Mouse (Mus musculus) forebrain, embryonic 12.5 days (tissue): ENCODE data around the gene Spata45. TPM values are rescaled to one million over a fixed set of nuclear protein-coding genes. Genes with fewer than 3 reads are reported as not detected.

Source experiments
- ATAC-seq: fragments of 200-750 bp; cut with Nextera tagmentation; 2 replicates; pipeline ENCODE4 v1.8.0; 2017; ENCODE audit warnings: moderate TSS enrichment; ENCODE audit not compliant: low FRiP score
- H3K27ac ChIP-seq: fragments of 300-500 bp; sonication (generic); 2 replicates; pipeline ENCODE4 v1.5.1; 2016; ENCODE audit warnings: mild to moderate bottlenecking
- H3K27me3 ChIP-seq: fragments of 300-500 bp; sonication (generic); 2 replicates; pipeline ENCODE4 v1.6.1; 2016; ENCODE audit warnings: mild to moderate bottlenecking
- H3K36me3 ChIP-seq: fragments of 300-500 bp; sonication (generic); replicated peaks from 2 replicates; pipeline ENCODE4 v1.6.1; 2016; ENCODE audit warnings: mild to moderate bottlenecking
- H3K4me1 ChIP-seq: fragments of 300-500 bp; sonication (generic); 2 replicates; pipeline ENCODE4 v1.6.1; 2016
- H3K4me2 ChIP-seq: fragments of 300-500 bp; sonication (generic); 2 replicates; pipeline ENCODE4 v1.6.1; 2016; ENCODE audit warnings: mild to moderate bottlenecking, moderate library complexity
- H3K4me3 ChIP-seq: fragments of 300-500 bp; sonication (generic); replicated peaks from 2 replicates; pipeline ENCODE4 v1.5.1; 2016; ENCODE audit warnings: mild to moderate bottlenecking
- H3K9ac ChIP-seq: fragments of 300-500 bp; sonication (generic); 2 replicates; pipeline ENCODE4 v1.6.1; 2016; ENCODE audit warnings: mild to moderate bottlenecking
- H3K9me3 ChIP-seq: fragments of 300-500 bp; sonication (generic); 2 replicates; pipeline ENCODE4 v1.6.1; 2016
- WGBS: fragments of 180-500 bp; shearing (Covaris S2); methylation state at CpG from one replicate; pipeline ENCODE4 v1.1.7; 2016; 5-methylcytosine and 5-hydroxymethylcytosine counted together
- polyA plus RNA-seq: library from polyadenylated mRNA; unstranded; fragments of >200 nt; fragmentation: Nextera tagmentation; extraction: Ambion mirVana; gene quantifications from 2 replicates; pipeline ENCODE4 v1.2.1, GENCODE M21; 2016

Gene Spata45
- not detected in 2 replicates for polyA plus RNA-seq

GRCm38 (mm10) chr1:191036554-191037334, at the start of gene Spata45:
Spata45 (plus strand) TSS chr1:191036639.
- Histone ChIP-seq H3K9me3 (no peaks in the 10 kb centered on the region), H3K4me1 (peaks cover 3% of the 10 kb centered on the region), H3K4me3 (no peak within 1 kb of the TSS), H3K9ac (no peak within 1 kb of the TSS), H3K27me3 (no peaks in the 10 kb centered on the region), H3K36me3 (no peaks in the 10 kb centered on the region), H3K4me2 (no peak within 1 kb of the TSS), H3K27ac (no peak within 1 kb of the TSS)
- WGBS: 83% methylated on average over 6 of the region's 6 CpGs
- no peak for ATAC-seq

DNA sequence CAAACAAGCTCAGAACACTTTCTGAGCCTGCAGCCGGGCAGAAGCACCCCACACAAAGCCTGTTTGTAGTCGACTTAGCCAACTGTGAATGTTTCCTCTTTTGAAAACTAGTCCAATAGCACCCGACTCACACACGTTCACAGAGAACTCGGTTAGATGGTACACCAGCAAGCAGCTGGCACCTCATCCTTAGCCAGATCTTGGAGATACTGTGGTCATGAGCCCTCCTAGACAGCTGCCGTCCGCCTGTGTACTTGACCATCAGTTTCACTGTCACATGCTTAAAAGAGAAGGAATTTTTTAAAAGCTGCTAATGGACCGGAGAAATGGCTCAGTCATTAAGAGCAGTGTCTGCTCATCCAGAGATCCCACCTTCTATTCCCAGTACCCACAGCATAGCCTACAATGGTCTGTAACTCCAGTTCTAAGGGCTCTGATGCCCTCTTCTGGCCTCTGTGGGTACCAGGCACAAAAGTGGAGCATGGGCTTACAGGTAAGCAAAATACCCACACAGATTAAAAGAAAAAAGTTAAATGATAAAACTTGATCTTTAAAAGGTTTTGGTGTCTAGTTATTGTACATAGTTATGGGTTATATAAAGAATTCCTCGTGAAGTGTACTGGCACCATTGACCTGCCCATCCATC, 46.9 kb upstream of the Spata45 start:
- Histone ChIP-seq H3K27ac (no peak overlapping the region), H3K4me1 (no peaks in the 10 kb centered on the region), H3K27me3 (no peaks in the 10 kb centered on the region; the same call in 1 of the 2 replicates), H3K36me3 (no peaks in the 10 kb centered on the region), H3K4me3 (no peak overlapping the region), H3K9ac (no peak overlapping the region), H3K9me3 (no peaks in the 10 kb centered on the region), H3K4me2 (no peak overlapping the region)
- no peak for ATAC-seq
- WGBS: 80% methylated on average over 9 of the region's 9 CpGs

GRCm38 (mm10) chr1:190995548-190995947, 40.9 kb upstream of the Spata45 start:
- H3K27ac ChIP-seq: no peak overlapping the region
- H3K4me2 ChIP-seq: no peak overlapping the region
- H3K4me3 ChIP-seq: no peak overlapping the region
- no peaks in the 10 kb centered on the region for H3K36me3 ChIP-seq
- 60% methylated on average over 7 of the region's 7 CpGs for WGBS
- no peak overlapping the region for H3K9ac ChIP-seq
- H3K4me1 ChIP-seq: no peaks in the 10 kb centered on the region
- 0 out of 2 replicates have a peak, but pooled peaks cover 6% of the 10 kb centered on the region for H3K9me3 ChIP-seq
- H3K27me3 ChIP-seq: no peaks in the 10 kb centered on the region
- no peak for ATAC-seq

DNA sequence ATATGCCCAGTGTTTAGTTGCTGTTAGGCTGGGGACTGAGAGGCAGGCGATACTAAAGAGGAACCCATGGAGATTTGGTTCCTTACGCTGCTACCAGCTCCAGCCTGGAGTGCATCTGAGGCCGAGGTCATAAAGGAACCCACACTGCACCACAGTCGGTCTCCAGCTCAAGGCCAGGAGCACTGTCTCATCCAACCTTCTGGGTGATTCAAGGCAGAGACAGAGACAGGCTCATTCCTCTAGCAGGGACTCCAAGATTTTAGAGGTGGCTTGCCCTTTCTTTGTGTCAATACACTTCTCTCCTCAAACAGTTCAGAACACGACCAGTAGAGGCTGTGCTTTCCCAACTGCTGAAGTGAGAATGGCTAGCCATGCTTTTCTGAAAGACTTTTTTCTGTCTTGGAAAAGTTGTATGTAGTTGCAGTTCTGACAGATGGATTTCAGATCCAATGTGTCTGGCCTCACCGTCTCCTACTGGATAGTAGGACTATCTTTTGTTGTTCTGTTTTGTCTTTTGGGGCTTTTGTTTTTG, 40.0 kb upstream of the Spata45 start:
- Histone ChIP-seq H3K9ac (no peak overlapping the region), H3K4me2 (no peak overlapping the region), H3K4me1 (no peaks in the 10 kb centered on the region), H3K36me3 (no peaks in the 10 kb centered on the region), H3K4me3 (no peak overlapping the region), H3K27me3 (no peaks in the 10 kb centered on the region), H3K9me3 (0 out of 2 replicates have a peak, but pooled peaks cover 6% of the 10 kb centered on the region), H3K27ac (no peak overlapping the region)
- ATAC-seq: no peak
- WGBS: 71% methylated on average over 6 of the region's 6 CpGs

GRCm38 (mm10) chr1:190998027-190998426, 38.4 kb upstream of the Spata45 start:
- ATAC-seq: no peak
- 0 out of 2 replicates have a peak, but pooled peaks cover 6% of the 10 kb centered on the region for H3K9me3 ChIP-seq
- H3K36me3 ChIP-seq: no peaks in the 10 kb centered on the region
- H3K9ac ChIP-seq: no peak overlapping the region
- H3K27ac ChIP-seq: no peak overlapping the region
- H3K27me3 ChIP-seq: no peaks in the 10 kb centered on the region
- H3K4me2 ChIP-seq: no peak overlapping the region
- no peaks in the 10 kb centered on the region for H3K4me1 ChIP-seq
- H3K4me3 ChIP-seq: no peak overlapping the region
- 93% methylated on average over 1 of the region's 1 CpGs for WGBS

- ATAC-seq: no peak
- WGBS: 78% methylated on average over 3 of the region's 3 CpGs
- Histone ChIP-seq H3K27me3 (no peaks in the 10 kb centered on the region), H3K4me3 (no peak overlapping the region), H3K36me3 (0 out of 2 replicates have a peak, but pooled peaks cover 4% of the 10 kb centered on the region), H3K4me2 (no peak overlapping the region), H3K9me3 (0 out of 2 replicates have a peak, but pooled peaks cover 6% of the 10 kb centered on the region), H3K4me1 (no peaks in the 10 kb centered on the region), H3K9ac (no peak overlapping the region), H3K27ac (no peak overlapping the region)
Observed at GRCm38 (mm10) chr1:191000686-191001085, 35.8 kb upstream of the Spata45 start.

GRCm38 (mm10) chr1:191002201-191002600, 34.2 kb upstream of the Spata45 start:
- Histone ChIP-seq H3K27ac (no peak overlapping the region), H3K9me3 (0 out of 2 replicates have a peak, but pooled peaks cover 6% of the 10 kb centered on the region), H3K36me3 (peaks cover 7% of the 10 kb centered on the region), H3K4me2 (no peak overlapping the region), H3K9ac (no peak overlapping the region), H3K4me1 (no peaks in the 10 kb centered on the region), H3K27me3 (no peaks in the 10 kb centered on the region), H3K4me3 (no peak overlapping the region)
- ATAC-seq: no peak
- 69% methylated on average over 6 of the region's 6 CpGs for WGBS

- 0 out of 2 replicates have a peak, but pooled peaks cover 3% of the 10 kb centered on the region for H3K9me3 ChIP-seq
- no peak overlapping the region for H3K4me2 ChIP-seq
- no peaks in the 10 kb centered on the region for H3K4me1 ChIP-seq
- no peak overlapping the region for H3K9ac ChIP-seq
- ATAC-seq: no peak
- no peak overlapping the region for H3K27ac ChIP-seq
- H3K36me3 ChIP-seq: peaks cover 62% of the 10 kb centered on the region
- H3K27me3 ChIP-seq: no peaks in the 10 kb centered on the region
- WGBS: 96% methylated on average over 5 of the region's 5 CpGs
- no peak overlapping the region for H3K4me3 ChIP-seq
Observed at GRCm38 (mm10) chr1:191008707-191009106, 27.7 kb upstream of the Spata45 start.

DNA sequence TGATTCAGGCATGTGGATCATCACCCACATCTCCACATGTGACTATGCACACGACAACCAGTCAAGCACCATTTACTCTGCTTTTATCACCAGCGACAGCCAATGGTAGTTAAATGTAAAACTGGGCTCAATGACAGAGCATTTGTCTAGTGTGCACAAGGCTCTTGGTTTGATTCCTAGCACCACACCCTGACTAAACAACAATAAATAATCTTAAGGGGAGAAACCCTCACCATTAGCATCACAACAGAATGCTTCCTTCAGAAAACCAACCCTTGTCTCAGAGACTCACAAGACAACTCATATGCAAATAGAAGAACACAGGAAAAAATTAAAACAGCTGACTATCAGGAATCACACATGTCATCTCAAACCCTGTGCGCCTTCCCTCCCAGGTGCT, 22.2 kb upstream of the Spata45 start:
- Histone ChIP-seq H3K27ac (no peak overlapping the region), H3K9me3 (no peaks in the 10 kb centered on the region), H3K36me3 (peaks cover 48% of the 10 kb centered on the region), H3K4me2 (no peak overlapping the region), H3K4me1 (no peaks in the 10 kb centered on the region), H3K27me3 (no peaks in the 10 kb centered on the region), H3K4me3 (no peak overlapping the region), H3K9ac (no peak overlapping the region)
- 95% methylated on average over 3 of the region's 3 CpGs for WGBS
- no peak for ATAC-seq

DNA sequence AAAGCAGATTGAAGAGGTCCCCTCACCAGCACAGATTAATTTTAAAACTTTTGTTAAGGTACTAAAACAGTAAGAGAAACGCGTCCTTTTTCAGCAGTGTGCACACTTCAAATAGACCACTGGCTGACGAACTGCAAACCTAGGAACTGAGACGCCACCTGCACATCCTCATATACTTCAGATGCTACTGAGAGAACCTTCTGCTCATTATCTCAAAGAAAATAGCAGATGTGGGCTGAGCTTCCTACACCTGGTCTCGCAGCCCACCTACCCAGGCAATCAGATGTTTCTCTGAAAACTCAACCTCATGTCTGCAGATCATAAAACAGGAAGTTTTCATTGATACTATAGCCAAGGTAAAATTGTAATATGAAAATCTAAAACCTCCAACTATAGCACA, 16.6 kb upstream of the Spata45 start:
- 93% methylated on average over 5 of the region's 5 CpGs for WGBS
- Histone ChIP-seq H3K4me2 (no peak overlapping the region), H3K4me3 (no peak overlapping the region), H3K36me3 (peaks cover 11% of the 10 kb centered on the region), H3K27ac (no peak overlapping the region), H3K9ac (no peak overlapping the region), H3K4me1 (peaks cover 5% of the 10 kb centered on the region), H3K27me3 (no peaks in the 10 kb centered on the region), H3K9me3 (no peaks in the 10 kb centered on the region)
- no peak for ATAC-seq

DNA sequence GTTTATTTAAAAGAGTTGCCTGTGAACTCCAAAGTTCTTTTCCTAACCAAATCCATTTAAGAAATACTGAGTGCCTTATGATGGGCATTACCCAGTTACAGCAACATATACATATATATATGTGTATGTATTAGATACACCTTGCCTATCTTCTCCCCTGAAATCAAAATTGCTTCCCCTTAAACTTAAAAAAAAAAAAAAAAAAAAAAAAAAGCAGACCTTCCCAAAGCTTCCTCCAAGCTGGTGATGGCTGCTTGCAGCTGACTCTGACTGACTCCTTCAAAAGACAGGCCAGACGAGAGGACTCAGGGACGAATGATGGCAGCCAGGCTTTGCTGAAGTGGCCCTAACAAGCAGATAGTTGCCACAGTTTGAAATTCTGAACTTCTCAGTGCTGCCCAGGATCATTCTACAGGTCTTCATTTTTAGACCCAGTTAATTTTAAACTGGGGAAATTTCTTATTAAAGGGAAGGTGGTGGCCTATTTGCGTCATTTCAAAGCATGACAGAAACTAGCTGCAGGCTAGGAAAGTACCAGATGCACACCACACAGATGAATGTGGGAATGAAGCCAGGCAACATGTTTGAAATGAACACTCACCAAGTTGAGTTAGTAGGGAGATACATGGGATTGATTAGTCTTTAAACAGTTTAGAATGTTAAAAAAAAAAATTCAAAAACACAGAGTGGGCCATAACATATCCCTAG, 16.1 kb upstream of the Spata45 start:
- H3K9me3 ChIP-seq: no peaks in the 10 kb centered on the region
- H3K9ac ChIP-seq: no peak overlapping the region
- no peaks in the 10 kb centered on the region for H3K27me3 ChIP-seq
- H3K4me3 ChIP-seq: no peak overlapping the region
- peaks cover 11% of the 10 kb centered on the region for H3K4me1 ChIP-seq
- ATAC-seq: no peak
- H3K27ac ChIP-seq: no peak overlapping the region
- peaks cover 7% of the 10 kb centered on the region for H3K36me3 ChIP-seq
- 86% methylated on average over 3 of the region's 3 CpGs for WGBS
- H3K4me2 ChIP-seq: no peak overlapping the region

DNA sequence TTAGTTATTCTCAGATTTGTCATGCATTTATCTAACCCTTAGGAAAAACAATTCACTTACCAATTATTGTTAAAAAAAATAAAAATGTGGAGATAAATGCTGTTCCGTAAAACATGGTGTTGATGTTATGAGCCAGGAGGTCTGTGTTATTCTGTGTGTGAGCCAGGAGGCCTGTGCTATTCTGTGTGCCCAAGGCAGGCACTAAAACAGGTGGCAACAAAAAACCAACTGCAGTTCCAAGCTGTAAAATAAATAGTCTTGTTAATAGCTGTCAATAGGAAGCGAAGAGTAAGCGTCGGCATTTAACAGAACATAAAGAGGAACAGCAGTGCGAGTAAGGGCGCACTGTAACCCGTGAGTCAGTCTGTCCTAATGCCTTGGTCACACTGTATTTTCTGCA, 15.4 kb upstream of the Spata45 start:
- 92% methylated on average over 7 of the region's 7 CpGs for WGBS

More for the DNA sequence above, 15.4 kb upstream of the Spata45 start:
- H3K27me3 ChIP-seq: no peaks in the 10 kb centered on the region
- no peak overlapping the region for H3K27ac ChIP-seq
- no peak overlapping the region for H3K9ac ChIP-seq
- H3K36me3 ChIP-seq: peaks cover 7% of the 10 kb centered on the region
- no peak overlapping the region for H3K4me2 ChIP-seq
- peaks cover 12% of the 10 kb centered on the region for H3K4me1 ChIP-seq
- ATAC-seq: no peak
- H3K4me3 ChIP-seq: no peak overlapping the region
- H3K9me3 ChIP-seq: no peaks in the 10 kb centered on the region
